Mouse (Mus musculus): ENCODE measurements around the gene Gm13124.
"Not testable (repeated sequence)": the region's sequence is repeated elsewhere in the genome, so short reads cannot be mapped to it uniquely, and the experiment has no call there.

Gm13124 gene

DNA sequence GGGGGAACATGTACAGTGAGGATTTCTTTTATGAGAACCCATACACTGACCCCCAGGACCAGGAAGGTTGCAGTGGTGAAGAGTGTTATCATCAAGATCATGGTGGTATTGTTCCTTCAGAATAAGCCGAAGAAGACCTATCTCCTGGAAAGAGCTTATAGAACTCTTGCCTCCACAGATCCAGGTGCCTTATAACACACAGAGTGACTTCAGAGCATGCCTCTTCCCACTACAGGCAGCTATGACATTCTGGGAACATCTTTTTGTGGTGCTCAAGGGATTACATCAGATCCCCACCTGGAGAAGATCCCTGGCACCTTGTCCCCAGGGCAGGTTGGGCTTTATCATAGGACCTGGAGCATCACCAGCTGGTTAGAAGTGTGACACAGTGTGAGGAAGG is at the start of gene Gm13124:
Gene Gm13124 (minus strand): TSS at position 101 of the 400 bp plus-strand sequence.
- no peak for DNase-seq

DNA sequence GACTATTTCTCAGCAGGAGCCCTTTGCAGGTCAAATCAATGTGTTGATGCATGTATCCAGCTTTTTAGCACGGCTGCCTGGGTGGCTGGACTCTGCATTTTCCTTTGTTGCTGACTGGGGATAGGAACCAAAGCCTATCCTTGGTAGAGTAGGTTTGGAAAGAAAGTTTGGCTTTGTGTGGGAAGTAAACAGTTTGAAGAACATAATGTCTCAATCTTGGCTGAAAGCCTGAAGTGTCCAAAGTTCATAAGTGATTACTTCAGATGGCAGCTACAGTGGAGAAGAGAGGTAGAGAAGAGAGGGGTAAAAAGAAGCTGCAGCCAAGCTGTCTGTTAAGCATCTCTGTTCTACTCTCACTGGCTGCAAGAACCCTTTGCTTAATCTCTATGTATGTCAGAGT is 49.7 kb upstream of the Gm13124 start:
- no peak for DNase-seq

DNA sequence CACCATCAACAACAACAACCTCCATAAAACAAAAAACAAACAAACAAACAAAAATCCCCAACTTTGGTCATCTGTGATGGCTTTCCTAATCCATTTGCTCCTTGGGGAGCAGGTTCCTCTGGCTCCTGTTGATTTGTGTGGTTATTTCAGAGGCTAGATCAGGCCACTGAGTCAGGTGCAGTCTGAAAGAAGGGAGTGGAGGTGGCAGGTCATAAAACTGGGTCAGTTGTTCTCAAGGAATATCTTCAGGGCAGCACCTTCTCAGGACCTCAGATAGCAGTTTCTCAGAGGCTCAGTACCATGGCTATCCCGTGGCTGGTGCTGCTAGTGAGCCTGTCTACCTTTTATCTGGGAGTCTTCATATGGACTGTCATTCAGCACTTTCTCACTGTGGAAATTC is 48.5 kb upstream of the Gm13124 start, which contains the start of gene Aadacl4:
Gene Aadacl4 (plus strand): TSS at position 301 of the 400 bp plus-strand sequence.
- DNase-seq = no peak

DNA sequence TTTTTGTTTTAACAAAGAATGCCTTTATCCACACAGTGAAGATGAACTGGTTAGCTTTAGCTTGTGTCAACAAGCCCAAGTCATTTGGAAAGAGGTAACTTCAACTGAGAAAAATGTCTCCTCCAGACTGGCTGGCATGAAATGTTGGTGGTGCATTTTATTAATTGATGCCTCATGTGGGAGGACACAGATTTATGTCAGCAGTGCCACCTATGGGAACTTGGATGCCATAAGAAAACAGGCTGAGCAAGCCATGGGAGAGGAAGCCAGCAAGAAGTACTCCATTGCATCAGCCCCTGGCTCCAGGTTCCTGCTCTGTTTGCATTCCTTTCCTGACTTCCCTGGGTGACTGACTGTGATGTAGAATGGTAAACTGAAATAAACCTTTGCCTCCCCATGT is 27.9 kb upstream of the Gm13124 start:
- no peak for DNase-seq

DNA sequence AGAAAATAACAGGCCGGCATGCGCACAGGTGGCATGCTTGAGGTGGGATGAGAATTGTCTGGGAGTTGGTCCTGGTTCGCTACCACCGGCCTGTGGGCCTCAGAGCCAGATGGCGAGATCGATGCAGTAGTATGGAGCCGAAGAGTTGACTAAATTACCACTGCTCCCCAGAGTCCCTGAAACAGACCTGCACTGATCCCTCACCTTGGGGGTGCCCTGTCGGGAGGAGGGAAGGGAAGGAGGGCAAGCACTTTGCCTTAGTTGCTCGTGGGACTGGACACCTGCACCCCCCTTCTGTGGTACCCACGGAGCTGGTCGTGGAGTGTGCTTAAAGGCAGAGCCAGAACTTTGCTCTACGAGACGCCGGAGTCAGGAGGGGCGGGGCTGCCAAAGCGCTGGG is 21.3 kb upstream of the Gm13124 start:
- DNase-seq = not testable (repeated sequence)

DNA sequence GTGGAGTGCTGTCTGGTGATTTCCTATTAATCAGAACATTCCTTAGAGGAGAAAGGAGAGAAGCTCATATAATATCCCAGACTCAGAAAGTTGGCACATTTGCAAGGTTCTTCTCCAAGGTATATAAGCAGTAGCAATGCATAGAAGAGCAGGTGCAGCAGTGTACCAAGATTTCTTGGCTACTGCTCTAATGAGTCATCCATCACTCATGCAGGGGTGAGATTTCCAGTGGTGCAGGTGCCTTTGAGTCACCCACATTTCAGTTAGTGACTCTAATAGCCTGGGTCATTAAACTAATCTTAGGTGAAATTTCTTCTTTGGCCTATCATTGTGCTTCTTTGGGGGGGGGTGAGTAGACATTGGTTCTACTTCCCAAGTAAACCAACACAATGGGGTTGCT is 2.8 kb upstream of the Gm13124 start:
- no peak for DNase-seq

DNA sequence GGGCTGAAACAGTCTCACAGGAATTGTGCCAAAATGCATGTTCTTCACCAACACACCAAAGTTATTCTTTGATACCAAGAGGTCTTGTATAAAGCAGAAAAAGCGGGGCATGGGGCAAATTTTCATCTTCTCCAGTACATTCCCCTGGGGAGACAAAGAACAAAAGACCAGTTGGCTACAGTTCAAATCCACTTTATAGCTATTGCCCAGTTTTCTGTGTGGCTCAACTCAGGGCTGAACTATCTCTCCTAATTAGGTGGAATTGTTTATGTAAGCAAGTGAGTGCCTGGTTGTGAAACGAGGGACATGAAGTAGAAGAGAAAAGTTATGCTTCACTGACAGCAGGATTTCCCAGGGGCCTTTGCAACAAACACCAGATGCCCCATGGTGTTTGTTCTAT is 3.7 kb downstream of the Gm13124 start:
- DNase-seq = no peak

- DNase-seq = no peak
Measured at GRCm38 (mm10) chr4:144559792-144560191, 5.1 kb downstream of the Gm13124 start.

DNA sequence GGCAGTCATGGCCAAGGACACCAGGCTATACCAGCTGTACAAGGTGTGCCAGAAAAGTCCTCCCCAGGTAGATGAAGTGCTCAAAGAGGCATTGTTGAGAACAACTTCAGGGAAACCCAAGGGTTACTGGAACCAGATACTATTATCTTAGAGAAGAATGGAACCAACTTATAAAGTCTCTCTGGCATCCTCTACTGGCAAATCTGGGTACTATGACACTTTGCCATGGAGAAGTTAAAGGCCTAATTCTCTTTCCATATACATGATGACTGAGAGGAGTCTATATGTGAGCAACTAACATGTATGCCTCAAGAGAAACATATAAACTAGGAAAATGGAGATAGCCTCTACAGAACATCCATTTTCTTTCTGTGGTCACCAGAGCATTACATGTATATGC is 13.8 kb downstream of the Gm13124 start:
- DNase-seq = no peak

DNA sequence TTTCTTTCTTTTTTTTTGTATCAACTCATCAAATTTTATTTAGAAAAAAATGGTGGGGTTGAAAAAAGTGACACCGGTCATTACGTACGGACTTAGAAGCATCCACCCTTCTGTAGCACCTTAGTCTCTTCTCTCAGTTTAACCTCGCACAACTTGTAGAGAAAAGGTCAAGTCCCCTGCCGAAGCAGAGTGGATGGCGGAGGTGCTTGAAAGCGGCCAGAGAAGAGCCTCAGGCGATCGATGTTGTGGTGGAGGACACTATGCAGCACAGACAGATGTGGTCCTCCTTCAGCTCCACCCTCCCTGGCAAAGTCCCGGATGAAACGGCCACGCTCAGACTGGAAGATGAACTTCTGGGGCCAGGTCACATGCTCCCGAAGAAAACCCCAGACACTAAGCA is 19.6 kb downstream of the Gm13124 start:
- DNase-seq = not testable (repeated sequence)

DNA sequence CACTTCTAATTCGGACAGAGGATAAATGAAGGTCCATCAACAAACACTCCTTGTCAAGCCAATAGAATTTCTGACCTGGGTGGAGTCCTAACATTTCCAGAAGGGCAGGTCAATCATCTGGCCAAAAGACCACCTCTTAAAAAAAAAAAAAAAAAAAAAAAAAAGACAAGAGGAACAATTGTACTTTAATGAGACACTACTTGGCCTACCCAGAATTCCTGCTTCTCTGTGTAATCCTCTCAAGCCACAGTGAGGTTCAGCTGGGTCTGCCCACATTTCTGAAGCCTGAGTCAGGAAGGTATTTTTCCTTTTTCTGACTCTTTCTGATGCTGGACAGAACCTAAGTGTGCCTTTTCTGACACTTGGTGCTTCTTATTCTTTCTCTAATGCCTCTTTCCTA is 20.2 kb downstream of the Gm13124 start:
- DNase-seq = no peak

DNA sequence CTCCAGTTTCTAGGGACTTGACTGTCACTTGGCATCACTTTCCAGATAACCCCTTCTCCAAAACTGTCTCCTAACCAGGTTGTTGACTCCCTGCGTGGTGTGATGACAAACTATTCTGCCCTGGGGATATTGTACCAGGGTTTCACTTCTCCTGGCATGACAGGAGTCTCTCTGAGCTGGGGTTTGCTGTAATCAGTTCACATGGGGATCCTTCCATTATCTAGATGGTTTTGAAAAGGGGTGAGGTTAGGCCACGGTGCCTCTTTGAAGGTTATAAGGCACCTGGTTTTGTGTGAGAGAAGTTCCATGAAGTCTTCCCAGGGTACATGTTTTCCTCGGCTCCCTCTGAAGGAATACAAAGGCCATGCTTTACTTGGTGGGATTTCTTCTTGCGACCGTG is 45.4 kb downstream of the Gm13124 start, which contains the start of gene 9430007A20Rik:
Gene 9430007A20Rik (plus strand): TSS at position 301 of the 400 bp plus-strand sequence.
- DNase-seq = no peak

- no peak for DNase-seq
Measured at GRCm38 (mm10) chr4:144506518-144506917, 58.4 kb downstream of the Gm13124 start.

Data from embryo, embryonic 11 days (tissue).